Mouse (Mus musculus) heart, embryonic 16.5 days (tissue): ENCODE results near the gene Lypd4. TPM values are rescaled to one million over a fixed set of nuclear protein-coding genes. Genes with fewer than 3 reads are reported as not detected.

Experiments
- ATAC-seq: fragments of 200-750 bp; cut with Nextera tagmentation; replicated peaks from 2 replicates; pipeline ENCODE4 v1.8.0; 2017; ENCODE audit warnings: moderate number of reproducible peaks; ENCODE audit not compliant: insufficient read depth, low FRiP score; ENCODE audit errors: extremely low read depth
- H3K27ac ChIP-seq: fragments of 300-500 bp; sonication (generic); 2 replicates; pipeline ENCODE4 v1.5.1; 2014; ENCODE audit warnings: mild to moderate bottlenecking, low read length, control low read depth, moderate library complexity
- H3K27me3 ChIP-seq: fragments of 300-500 bp; sonication (generic); 2 replicates; pipeline ENCODE4 v1.6.1; 2014; ENCODE audit warnings: low read length, mixed read lengths; ENCODE audit not compliant: control insufficient read depth, insufficient read depth
- H3K36me3 ChIP-seq: fragments of 300-500 bp; sonication (generic); 2 replicates; pipeline ENCODE4 v1.6.1; 2014; ENCODE audit not compliant: control insufficient read depth, insufficient read depth
- H3K4me1 ChIP-seq: fragments of 300-500 bp; sonication (generic); 2 replicates; pipeline ENCODE4 v1.6.1; 2014; ENCODE audit warnings: low read length, mixed read lengths; ENCODE audit not compliant: control insufficient read depth, insufficient read depth
- H3K4me2 ChIP-seq: fragments of 300-500 bp; sonication (generic); 2 replicates; pipeline ENCODE4 v1.6.1; 2014; ENCODE audit warnings: low read depth, mild to moderate bottlenecking, control low read depth, low read length
- H3K4me3 ChIP-seq: fragments of 300-500 bp; sonication (generic); 2 replicates; pipeline ENCODE4 v1.5.1; 2014; ENCODE audit warnings: mild to moderate bottlenecking, control low read depth, low read length
- H3K9ac ChIP-seq: fragments of 300-500 bp; sonication (generic); 2 replicates; pipeline ENCODE4 v1.6.1; 2014; ENCODE audit warnings: low read length, control low read depth
- H3K9me3 ChIP-seq: fragments of 300-500 bp; sonication (generic); replicated peaks from 2 replicates; pipeline ENCODE4 v1.6.1; 2016; ENCODE audit warnings: low read length; ENCODE audit not compliant: control insufficient read depth
- WGBS: fragments of 180-500 bp; shearing (Covaris S2); extraction: QIAGEN DNeasy Blood & Tissue Kit; methylation state at CpG from one replicate; pipeline ENCODE4 v1.1.7; 2014; 5-methylcytosine and 5-hydroxymethylcytosine counted together
- polyA plus RNA-seq: library from polyadenylated mRNA; unstranded; fragments of >200 nt; fragmentation: Nextera tagmentation; extraction: Ambion mirVana; gene quantifications from 2 replicates; pipeline ENCODE4 v1.2.1, GENCODE M21; 2015

Lypd4 gene
- polyA plus RNA-seq, 1 experiment from 2014 or later: not detected

- H3K4me1 ChIP-seq: peaks cover 21% of the 10 kb centered on the region
- peak within 1 kb of the TSS; percentile 86 for H3K27ac ChIP-seq
- under 1% methylated on average over 57 of the region's 57 CpGs for WGBS
- no peaks in the 10 kb centered on the region for H3K9me3 ChIP-seq
- H3K27me3 ChIP-seq: no peaks in the 10 kb centered on the region
- peak; percentile 93 for ATAC-seq
- H3K36me3 ChIP-seq: peaks cover 25% of the 10 kb centered on the region
- peak within 1 kb of the TSS; percentile 100 for H3K9ac ChIP-seq
- peak within 1 kb of the TSS; percentile 95 for H3K4me3 ChIP-seq
- peak within 1 kb of the TSS; percentile 85 for H3K4me2 ChIP-seq
These were observed 14.4 kb upstream of the Lypd4 start, which contains the start of gene Rps19 for GRCm38 (mm10) chr7:24883896-24884692. TSS of gene Rps19 (plus strand) at chr7:24884371.

GRCm38 (mm10) chr7:24882416-24883199 lies 12.9 kb upstream of the Lypd4 start:
- no peak overlapping the region for H3K4me2 ChIP-seq
- 87% methylated on average over 9 of the region's 9 CpGs for WGBS
- no peak overlapping the region for H3K27ac ChIP-seq
- no peak for ATAC-seq
- peaks cover 11% of the 10 kb centered on the region for H3K36me3 ChIP-seq
- H3K9me3 ChIP-seq: no peaks in the 10 kb centered on the region
- H3K4me1 ChIP-seq: peaks cover 19% of the 10 kb centered on the region
- H3K9ac ChIP-seq: no peak overlapping the region
- no peaks in the 10 kb centered on the region for H3K27me3 ChIP-seq
- H3K4me3 ChIP-seq: no peak overlapping the region

GRCm38 (mm10) chr7:24879620-24880019 lies 9.9 kb upstream of the Lypd4 start:
- 33% methylated on average over 2 of the region's 2 CpGs for WGBS
- H3K4me1 ChIP-seq: no peaks in the 10 kb centered on the region

GRCm38 (mm10) chr7:24877588-24877987 lies 7.8 kb upstream of the Lypd4 start:
- Histone ChIP-seq H3K9ac (no peak overlapping the region), H3K9me3 (no peaks in the 10 kb centered on the region), H3K27me3 (no peaks in the 10 kb centered on the region), H3K4me1 (no peaks in the 10 kb centered on the region), H3K27ac (no peak overlapping the region), H3K4me3 (no peak overlapping the region), H3K4me2 (no peak overlapping the region), H3K36me3 (no peaks in the 10 kb centered on the region)
- no peak for ATAC-seq
- 75% methylated on average over 3 of the region's 3 CpGs for WGBS

More at GRCm38 (mm10) chr7:24879620-24880019, 9.9 kb upstream of the Lypd4 start:
- Histone ChIP-seq H3K4me3 (no peak overlapping the region), H3K27me3 (no peaks in the 10 kb centered on the region), H3K27ac (no peak overlapping the region), H3K4me2 (no peak overlapping the region), H3K36me3 (no peaks in the 10 kb centered on the region), H3K9ac (no peak overlapping the region), H3K9me3 (no peaks in the 10 kb centered on the region)
- ATAC-seq: no peak

DNA sequence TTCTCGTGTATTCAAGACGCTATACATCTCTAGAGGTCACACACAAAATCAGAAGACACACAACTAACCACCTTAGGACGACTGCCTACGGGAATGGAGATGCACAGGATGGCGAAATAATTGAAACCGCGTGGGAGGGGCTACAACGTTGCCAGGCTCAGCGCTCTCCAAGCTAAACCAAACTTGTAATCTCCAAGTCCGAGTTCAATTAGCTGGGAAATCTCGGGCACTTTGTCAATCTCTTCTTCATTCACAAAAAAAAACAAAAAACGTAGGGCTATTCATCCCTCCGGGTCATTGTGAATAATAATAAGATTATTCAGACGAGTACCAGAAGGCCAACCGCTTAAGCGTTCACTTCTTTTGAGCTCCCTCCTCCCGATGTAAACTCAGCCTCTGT lies 661 bp downstream of the Lypd4 start:
- Histone ChIP-seq H3K4me2 (no peak overlapping the region), H3K36me3 (no peaks in the 10 kb centered on the region), H3K4me1 (no peaks in the 10 kb centered on the region), H3K27ac (no peak overlapping the region), H3K4me3 (no peak overlapping the region), H3K9me3 (0 out of 2 replicates have a peak, but pooled peaks cover 5% of the 10 kb centered on the region), H3K27me3 (peaks cover 20% of the 10 kb centered on the region), H3K9ac (no peak overlapping the region)
- WGBS: 63% methylated on average over 17 of the region's 17 CpGs
- ATAC-seq: no peak

DNA sequence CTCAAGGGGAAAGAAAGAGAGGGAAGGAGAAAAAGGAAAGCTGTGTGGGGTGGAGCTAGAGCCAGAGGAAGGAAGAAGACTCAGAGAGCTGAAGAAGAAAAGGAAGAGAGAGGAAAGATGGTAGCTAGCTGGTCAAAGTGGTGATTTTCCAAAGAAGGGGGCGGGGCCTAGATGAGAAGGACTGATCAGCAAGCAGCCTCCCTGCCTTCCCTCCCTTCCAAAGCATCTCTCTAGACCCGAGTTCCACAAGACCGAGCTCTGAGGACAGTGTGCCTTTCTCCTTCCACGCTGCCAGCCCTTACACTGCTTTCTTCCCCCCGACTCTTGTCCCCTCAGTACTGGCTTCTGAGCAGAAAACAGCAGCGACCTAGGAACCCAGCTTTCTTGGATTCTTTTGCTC lies 5.6 kb downstream of the Lypd4 start:
- Histone ChIP-seq H3K27me3 (peaks cover 3% of the 10 kb centered on the region; the same call in 1 of the 2 replicates), H3K4me1 (no peaks in the 10 kb centered on the region), H3K36me3 (no peaks in the 10 kb centered on the region), H3K27ac (no peak overlapping the region), H3K4me3 (no peak overlapping the region), H3K9me3 (no peaks in the 10 kb centered on the region), H3K9ac (no peak overlapping the region), H3K4me2 (no peak overlapping the region)
- no peak for ATAC-seq
- WGBS: 33% methylated on average over 6 of the region's 6 CpGs

DNA sequence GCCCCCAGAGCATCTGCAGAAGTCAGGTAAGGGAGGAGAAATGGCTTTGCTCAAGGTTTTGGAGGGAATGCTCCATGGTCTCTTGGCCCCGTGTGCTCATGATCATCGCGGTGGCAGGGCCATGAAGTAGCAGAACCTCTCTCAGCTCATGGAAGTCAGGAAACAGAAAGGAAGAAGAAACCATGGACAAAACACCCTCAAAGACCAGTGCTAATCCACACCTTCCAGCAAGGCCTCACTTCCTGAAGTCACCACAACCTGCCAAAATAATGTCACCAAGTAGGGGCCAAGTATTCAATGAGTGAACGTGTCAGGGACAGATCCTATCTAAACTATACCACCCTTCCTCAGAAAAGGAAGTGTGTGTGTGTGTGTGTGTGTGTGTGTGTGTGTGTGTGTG lies 6.9 kb downstream of the Lypd4 start:
- Histone ChIP-seq H3K27me3 (no peaks in the 10 kb centered on the region), H3K27ac (no peak overlapping the region), H3K9ac (no peak overlapping the region), H3K9me3 (no peaks in the 10 kb centered on the region), H3K4me3 (no peak overlapping the region), H3K4me2 (no peak overlapping the region), H3K36me3 (no peaks in the 10 kb centered on the region), H3K4me1 (no peaks in the 10 kb centered on the region)
- ATAC-seq: no peak
- 76% methylated on average over 4 of the region's 4 CpGs for WGBS

- no peak for ATAC-seq
- no peak within 1 kb of the TSS for H3K9ac ChIP-seq
- no peak within 1 kb of the TSS for H3K4me3 ChIP-seq
- no peak within 1 kb of the TSS for H3K4me2 ChIP-seq
- 79% methylated on average over 7 of the region's 7 CpGs for WGBS
- H3K9me3 ChIP-seq: no peaks in the 10 kb centered on the region
- no peaks in the 10 kb centered on the region for H3K27me3 ChIP-seq
- H3K4me1 ChIP-seq: no peaks in the 10 kb centered on the region
- H3K27ac ChIP-seq: no peak within 1 kb of the TSS
- H3K36me3 ChIP-seq: no peaks in the 10 kb centered on the region
These were observed 7.8 kb downstream of the Lypd4 start, which contains the start of gene Gm9844 for GRCm38 (mm10) chr7:24861913-24862312. TSS of gene Gm9844 (plus strand) at chr7:24862213.

- no peaks in the 10 kb centered on the region for H3K9me3 ChIP-seq
- no peak overlapping the region for H3K4me2 ChIP-seq
- ATAC-seq: no peak
- no peak overlapping the region for H3K27ac ChIP-seq
- no peak overlapping the region for H3K4me3 ChIP-seq
- H3K9ac ChIP-seq: no peak overlapping the region
- no peaks in the 10 kb centered on the region for H3K27me3 ChIP-seq
- WGBS: 73% methylated on average over 5 of the region's 5 CpGs
- H3K4me1 ChIP-seq: no peaks in the 10 kb centered on the region
- no peaks in the 10 kb centered on the region for H3K36me3 ChIP-seq
These were observed 10.5 kb downstream of the Lypd4 start for GRCm38 (mm10) chr7:24859234-24859633.
